Mouse (Mus musculus) thymus, adult 2 months (tissue): ENCODE data around the gene Lingo2. TPM values are rescaled to one million over a fixed set of nuclear protein-coding genes. Genes with fewer than 3 reads are reported as not detected.

ENCODE experiments used
- DNase-seq: peaks from one replicate; pipeline ENCODE4 v3.0.0; 2021
- H3K27ac ChIP-seq: fragments of 200-500 bp; 2 replicates; pipeline ENCODE4 v1.5.1; 2012; ENCODE audit warnings: low read length, control low read depth; ENCODE audit not compliant: control insufficient read depth, insufficient read depth
- H3K27me3 ChIP-seq: fragments of 200-500 bp; 2 replicates; pipeline ENCODE4 v1.6.1; 2012; ENCODE audit warnings: mild to moderate bottlenecking, low read length, moderate library complexity, mixed read lengths; ENCODE audit not compliant: control insufficient read depth, insufficient read depth
- H3K36me3 ChIP-seq: fragments of 200-500 bp; 2 replicates; pipeline ENCODE4 v1.6.1; 2012; ENCODE audit warnings: mild to moderate bottlenecking, low read length, moderate library complexity; ENCODE audit not compliant: control insufficient read depth, insufficient read depth
- H3K4me1 ChIP-seq: fragments of 200-500 bp; replicated peaks from 2 replicates; pipeline ENCODE4 v1.6.1; 2012; ENCODE audit warnings: low read length; ENCODE audit not compliant: control insufficient read depth, insufficient read depth
- H3K4me3 ChIP-seq: fragments of 200-500 bp; 2 replicates; pipeline ENCODE4 v1.5.1; 2012; ENCODE audit warnings: mild to moderate bottlenecking, low read length, control low read depth, moderate library complexity; ENCODE audit not compliant: control insufficient read depth, insufficient read depth
- CTCF ChIP-seq: fragments of 200-500 bp; IDR thresholded peaks from 2 replicates; pipeline ENCODE4 v1.5.1; 2012; ENCODE audit warnings: mild to moderate bottlenecking, control low read depth, low read length, moderate library complexity, borderline replicate concordance; ENCODE audit not compliant: control insufficient read depth, poor library complexity, insufficient read depth; ENCODE audit errors: extremely low read depth
- POLR2A ChIP-seq: fragments of 200-500 bp; IDR thresholded peaks from 2 replicates; pipeline ENCODE4 v1.6.1; 2012; ENCODE audit warnings: mild to moderate bottlenecking, low read length, control low read depth, moderate library complexity; ENCODE audit not compliant: control insufficient read depth, poor library complexity, insufficient read depth; ENCODE audit errors: extremely low read depth
- WGBS: fragments of 180-500 bp; shearing (Covaris S2); methylation state at CpG from one replicate; pipeline ENCODE4 v1.1.7; 2018; 5-methylcytosine and 5-hydroxymethylcytosine counted together
- polyA plus RNA-seq: library from polyadenylated mRNA; depleted of rRNA; stranded (reverse); fragments of >200 nt; gene quantifications from 2 replicates; pipeline ENCODE4 v1.2.3, GENCODE M21; 2012

Gene Lingo2
- polyA plus RNA-seq, 1 experiment: 0.11 TPM

- Histone ChIP-seq H3K4me1 (no peaks in the 10 kb centered on the region), H3K36me3 (no peaks in the 10 kb centered on the region), H3K4me3 (no peak overlapping the region), H3K27ac (no peak overlapping the region), H3K27me3 (no peaks in the 10 kb centered on the region)
- TF ChIP-seq CTCF (no peak), POLR2A (no peak)
- 93% methylated on average over 5 of the region's 5 CpGs for WGBS
- DNase-seq: no peak
Measured at GRCm38 (mm10) chr4:35761181-35761580, 1190.4 kb downstream of the Lingo2 start.

- 87% methylated on average over 6 of the region's 6 CpGs for WGBS
- H3K4me3 ChIP-seq: no peak overlapping the region
- H3K36me3 ChIP-seq: no peaks in the 10 kb centered on the region
- no peak overlapping the region for H3K27ac ChIP-seq
- no peaks in the 10 kb centered on the region for H3K27me3 ChIP-seq
- no peaks in the 10 kb centered on the region for H3K4me1 ChIP-seq
- DNase-seq: no peak
- TF ChIP-seq POLR2A (no peak), CTCF (no peak)
Measured at GRCm38 (mm10) chr4:35752121-35752860, 1199.3 kb downstream of the Lingo2 start.

DNA sequence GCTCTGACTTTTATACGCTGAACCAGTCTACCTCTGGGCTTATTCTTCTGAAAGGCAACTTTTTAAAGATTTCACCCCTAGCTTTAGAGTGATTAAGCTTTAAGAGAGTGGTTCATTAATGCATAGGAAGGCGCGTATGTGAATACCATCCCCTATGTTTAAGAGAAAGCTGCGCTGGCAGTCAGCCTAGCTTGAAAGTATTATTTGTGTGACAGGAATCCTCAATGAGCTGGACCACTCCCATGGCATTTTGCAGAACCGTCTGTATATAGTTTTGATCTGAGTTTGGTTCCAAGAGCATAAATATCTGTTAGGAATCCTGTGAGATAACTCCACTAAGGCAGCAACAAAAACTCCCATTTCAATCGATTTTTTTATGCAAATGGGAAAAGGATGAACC lies 1204.9 kb downstream of the Lingo2 start:
- Histone ChIP-seq H3K4me1 (no peaks in the 10 kb centered on the region), H3K27me3 (no peaks in the 10 kb centered on the region), H3K4me3 (no peak overlapping the region), H3K27ac (no peak overlapping the region), H3K36me3 (no peaks in the 10 kb centered on the region)
- DNase-seq: no peak
- 89% methylated on average over 6 of the region's 6 CpGs for WGBS
- no peak for TF ChIP-seq POLR2A
- TF ChIP-seq CTCF: no peak

DNA sequence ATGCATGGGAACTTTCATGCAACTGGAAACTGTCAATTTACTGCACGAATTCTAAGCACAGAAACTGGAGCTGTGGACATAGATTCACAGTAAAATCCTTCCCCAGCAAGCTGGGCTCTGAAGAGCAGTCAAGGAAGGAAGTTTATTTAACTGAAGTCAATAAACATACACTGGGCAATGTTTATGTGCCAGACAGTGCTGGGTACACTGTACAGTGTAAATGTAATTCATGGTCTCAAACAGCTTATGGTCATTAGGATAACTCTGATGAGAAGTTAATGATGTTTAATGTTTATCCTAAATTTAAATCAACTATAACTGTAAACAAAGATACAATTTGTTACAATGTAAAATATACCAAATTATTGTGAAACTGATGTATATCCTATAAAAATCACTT lies 1226.8 kb downstream of the Lingo2 start:
- no peaks in the 10 kb centered on the region for H3K36me3 ChIP-seq
- no peak overlapping the region for H3K27ac ChIP-seq
- H3K4me3 ChIP-seq: no peak overlapping the region
- 56% methylated on average over 1 of the region's 1 CpGs for WGBS
- no peak for DNase-seq
- TF ChIP-seq POLR2A (no peak), CTCF (no peak)
- no peaks in the 10 kb centered on the region for H3K4me1 ChIP-seq
- H3K27me3 ChIP-seq: no peaks in the 10 kb centered on the region

DNA sequence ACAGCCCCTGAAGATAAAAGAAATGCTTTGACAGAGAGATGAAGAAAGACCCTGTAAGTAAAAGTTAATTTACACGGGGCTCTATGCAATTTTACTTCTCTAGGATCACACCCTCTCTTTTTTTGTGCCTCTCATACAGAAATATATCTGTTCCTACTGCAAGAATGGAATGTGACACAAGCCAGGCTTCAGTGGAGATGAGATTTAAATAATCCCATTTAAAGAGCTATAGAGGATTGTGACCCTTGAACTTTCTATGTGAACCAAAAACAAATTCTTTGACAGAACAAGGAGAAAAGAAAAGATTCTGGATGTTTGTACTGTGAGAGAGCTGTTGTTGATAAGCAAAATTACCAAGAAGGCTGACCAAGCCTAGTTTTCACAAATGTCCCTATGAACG lies 1247.4 kb downstream of the Lingo2 start:
- no peak for DNase-seq
- no peak overlapping the region for H3K27ac ChIP-seq
- H3K4me1 ChIP-seq: no peaks in the 10 kb centered on the region
- no peak overlapping the region for H3K4me3 ChIP-seq
- WGBS: 58% methylated on average over 2 of the region's 2 CpGs
- H3K27me3 ChIP-seq: no peaks in the 10 kb centered on the region
- no peak for TF ChIP-seq POLR2A
- TF ChIP-seq CTCF: no peak
- no peaks in the 10 kb centered on the region for H3K36me3 ChIP-seq

- TF ChIP-seq CTCF: no peak
- no peak for TF ChIP-seq POLR2A
- WGBS: 92% methylated on average over 1 of the region's 1 CpGs
- no peaks in the 10 kb centered on the region for H3K4me1 ChIP-seq
- H3K36me3 ChIP-seq: no peaks in the 10 kb centered on the region
- DNase-seq: no peak
- no peaks in the 10 kb centered on the region for H3K27me3 ChIP-seq
- no peak overlapping the region for H3K27ac ChIP-seq
- H3K4me3 ChIP-seq: no peak overlapping the region
Measured at GRCm38 (mm10) chr4:35702661-35703060, 1248.9 kb downstream of the Lingo2 start.

GRCm38 (mm10) chr4:35695137-35695522 lies 1256.4 kb downstream of the Lingo2 start:
- no peak for DNase-seq
- WGBS: 82% methylated on average over 2 of the region's 2 CpGs
- no peak overlapping the region for H3K4me3 ChIP-seq
- no peaks in the 10 kb centered on the region for H3K36me3 ChIP-seq
- no peaks in the 10 kb centered on the region for H3K4me1 ChIP-seq
- TF ChIP-seq POLR2A (no peak), CTCF (no peak)
- no peaks in the 10 kb centered on the region for H3K27me3 ChIP-seq
- H3K27ac ChIP-seq: no peak overlapping the region
